Mouse (Mus musculus) lung, embryonic 14.5 days (tissue): ENCODE measurements around the gene Sorbs1. TPM values are rescaled to one million over a fixed set of nuclear protein-coding genes. Genes with fewer than 3 reads are reported as not detected.
"Not testable (repeated sequence)": the region's sequence is repeated elsewhere in the genome, so short reads cannot be mapped to it uniquely, and the experiment has no call there.

Source experiments
- ATAC-seq: fragments of 200-750 bp; cut with Nextera tagmentation; 2 replicates; pipeline ENCODE4 v1.8.0; 2017; ENCODE audit warnings: mild to moderate bottlenecking, moderate TSS enrichment, moderate library complexity; ENCODE audit not compliant: insufficient read depth
- DNase-seq: peaks from one replicate; pipeline ENCODE4 v3.0.0-alpha.2; 2015
- H3K27ac ChIP-seq: fragments of 300-500 bp; sonication (generic); 2 replicates; pipeline ENCODE4 v1.5.1; 2014; ENCODE audit warnings: low read depth, mild to moderate bottlenecking, moderate library complexity
- H3K27me3 ChIP-seq: fragments of 300-500 bp; sonication (generic); 2 replicates; pipeline ENCODE4 v1.6.1; 2014; ENCODE audit warnings: low read length, control low read depth; ENCODE audit not compliant: insufficient read depth
- H3K36me3 ChIP-seq: fragments of 300-500 bp; sonication (generic); 2 replicates; pipeline ENCODE4 v1.6.1; 2014; ENCODE audit warnings: control low read depth; ENCODE audit not compliant: insufficient read depth
- H3K4me1 ChIP-seq: fragments of 300-500 bp; sonication (generic); 2 replicates; pipeline ENCODE4 v1.6.1; 2014; ENCODE audit warnings: antibody characterized with exemption, control low read depth; ENCODE audit not compliant: insufficient read depth
- H3K4me2 ChIP-seq: fragments of 300-500 bp; sonication (generic); 2 replicates; pipeline ENCODE4 v1.6.1; 2014; ENCODE audit warnings: mild to moderate bottlenecking
- H3K4me3 ChIP-seq: fragments of 300-500 bp; sonication (generic); 2 replicates; pipeline ENCODE4 v1.5.1; 2014; ENCODE audit warnings: low read depth, low read length
- H3K9ac ChIP-seq: fragments of 300-500 bp; sonication (generic); 2 replicates; pipeline ENCODE4 v1.6.1; 2014
- H3K9me3 ChIP-seq: fragments of 300-500 bp; sonication (generic); 2 replicates; pipeline ENCODE4 v1.6.1; 2016; ENCODE audit warnings: low read depth, low read length, control low read depth
- CTCF ChIP-seq: IDR thresholded peaks from 2 replicates; pipeline ENCODE4 v1.5.1; 2016; ENCODE audit warnings: antibody characterized with exemption, low read depth
- WGBS: fragments of 180-500 bp; shearing (Covaris S2); extraction: QIAGEN DNeasy Blood & Tissue Kit; methylation state at CpG from one replicate; pipeline ENCODE4 v1.1.7; 2014; 5-methylcytosine and 5-hydroxymethylcytosine counted together
- polyA plus RNA-seq: library from polyadenylated mRNA; unstranded; fragments of >200 nt; fragmentation: Nextera tagmentation; extraction: Ambion mirVana; gene quantifications from 2 replicates; pipeline ENCODE4 v1.2.1, GENCODE M21; 2014

The Sorbs1 gene
- 46.6 and 50.7 TPM in 2 replicates for polyA plus RNA-seq

GRCm38 (mm10) chr19:40513632-40514078, at the start of gene Sorbs1:
Sorbs1 (minus strand) TSS chr19:40513779.
- Histone ChIP-seq H3K9ac (peak within 1 kb of the TSS; percentile 75), H3K4me1 (peaks cover 3% of the 10 kb centered on the region; the same call in 1 of the 2 replicates), H3K4me2 (peak within 1 kb of the TSS; percentile 96), H3K27ac (peak within 1 kb of the TSS; percentile 90), H3K27me3 (no peaks in the 10 kb centered on the region), H3K9me3 (no peaks in the 10 kb centered on the region), H3K4me3 (peak within 1 kb of the TSS; percentile 78), H3K36me3 (no peaks in the 10 kb centered on the region)
- DNase-seq (peak; percentile 98), ATAC-seq (peak; percentile 99)
- WGBS: under 1% methylated on average over 51 of the region's 51 CpGs
- no peak for TF ChIP-seq CTCF

GRCm38 (mm10) chr19:40561521-40561920, 47.9 kb upstream of the Sorbs1 start:
- not testable (repeated sequence) for H3K27ac ChIP-seq, H3K9me3 ChIP-seq, H3K4me3 ChIP-seq, H3K4me2 ChIP-seq, H3K27me3 ChIP-seq, H3K9ac ChIP-seq, ATAC-seq, DNase-seq, H3K4me1 ChIP-seq
- peaks cover 68% of the 10 kb centered on the region for H3K36me3 ChIP-seq
- 75% methylated on average over 12 of the region's 31 CpGs for WGBS

GRCm38 (mm10) chr19:40556029-40556428, 42.5 kb upstream of the Sorbs1 start:
- Histone ChIP-seq H3K27me3 (no peaks in the 10 kb centered on the region), H3K9ac (no peak overlapping the region), H3K4me1 (peaks cover 8% of the 10 kb centered on the region; the same call in 1 of the 2 replicates), H3K27ac (no peak overlapping the region), H3K4me2 (no peak overlapping the region), H3K4me3 (no peak overlapping the region), H3K36me3 (peaks cover 62% of the 10 kb centered on the region), H3K9me3 (no peaks in the 10 kb centered on the region)
- WGBS: 72% methylated on average over 7 of the region's 7 CpGs
- no peak for TF ChIP-seq CTCF
- DNase-seq (no peak), ATAC-seq (no peak)

GRCm38 (mm10) chr19:40555136-40555535, 41.6 kb upstream of the Sorbs1 start:
- H3K36me3 ChIP-seq: peaks cover 71% of the 10 kb centered on the region
- H3K4me2 ChIP-seq: no peak overlapping the region
- ATAC-seq (no peak), DNase-seq (no peak)
- peak overlapping the region; percentile 85 for H3K27ac ChIP-seq
- TF ChIP-seq CTCF: no peak
- no peaks in the 10 kb centered on the region for H3K9me3 ChIP-seq
- H3K9ac ChIP-seq: no peak overlapping the region
- H3K4me1 ChIP-seq: peaks cover 8% of the 10 kb centered on the region; the same call in 1 of the 2 replicates
- no peak overlapping the region for H3K4me3 ChIP-seq
- H3K27me3 ChIP-seq: no peaks in the 10 kb centered on the region
- WGBS: 90% methylated on average over 8 of the region's 8 CpGs

- H3K27ac ChIP-seq: peak overlapping the region; percentile 85
- 39% methylated on average over 11 of the region's 11 CpGs for WGBS
Measured at GRCm38 (mm10) chr19:40554343-40554742, 40.8 kb upstream of the Sorbs1 start.

GRCm38 (mm10) chr19:40553849-40554248, 40.3 kb upstream of the Sorbs1 start:
- DNase-seq: peak; percentile 95

More at GRCm38 (mm10) chr19:40554343-40554742, 40.8 kb upstream of the Sorbs1 start:
- Histone ChIP-seq H3K4me1 (peaks cover 8% of the 10 kb centered on the region; the same call in 1 of the 2 replicates), H3K9ac (no peak overlapping the region), H3K4me3 (no peak overlapping the region), H3K9me3 (no peaks in the 10 kb centered on the region), H3K4me2 (peak overlapping the region; percentile 33), H3K36me3 (peaks cover 72% of the 10 kb centered on the region), H3K27me3 (no peaks in the 10 kb centered on the region)
- ATAC-seq (peak; percentile 66), DNase-seq (peak; percentile 73)
- TF ChIP-seq CTCF: 0 out of 2 replicates have a peak, but pooled peaks have one; percentile 12

GRCm38 (mm10) chr19:40553014-40553789, 39.6 kb upstream of the Sorbs1 start:
- 76% methylated on average over 14 of the region's 14 CpGs for WGBS
- Histone ChIP-seq H3K4me2 (no peak overlapping the region), H3K27me3 (no peaks in the 10 kb centered on the region), H3K9me3 (no peaks in the 10 kb centered on the region), H3K4me3 (no peak overlapping the region), H3K36me3 (peaks cover 69% of the 10 kb centered on the region), H3K27ac (peak overlapping the region; percentile 85), H3K4me1 (peaks cover 8% of the 10 kb centered on the region; the same call in 1 of the 2 replicates), H3K9ac (no peak overlapping the region)
- peak; percentile 42 for ATAC-seq
- no peak for TF ChIP-seq CTCF
- peak; percentile 71 for DNase-seq

More at GRCm38 (mm10) chr19:40553849-40554248, 40.3 kb upstream of the Sorbs1 start:
- H3K27ac ChIP-seq: peak overlapping the region; percentile 85
- no peak overlapping the region for H3K9ac ChIP-seq
- H3K9me3 ChIP-seq: no peaks in the 10 kb centered on the region
- no peak overlapping the region for H3K4me3 ChIP-seq
- no peaks in the 10 kb centered on the region for H3K27me3 ChIP-seq
- H3K36me3 ChIP-seq: peaks cover 72% of the 10 kb centered on the region
- H3K4me2 ChIP-seq: peak overlapping the region; percentile 33
- peaks cover 8% of the 10 kb centered on the region; the same call in 1 of the 2 replicates for H3K4me1 ChIP-seq
- no peak for TF ChIP-seq CTCF
- peak; percentile 90 for ATAC-seq
- 45% methylated on average over 6 of the region's 6 CpGs for WGBS
